Mouse (Mus musculus) lung, postnatal 14 days (tissue): ENCODE measurements around the gene Erfe.
A peak's percentile ranks its signal among the peaks of the same experiment; 100 is the strongest.

Experiments
- DNase-seq: peaks from one replicate; pipeline ENCODE4 v3.0.0; 2021

The Erfe gene

DNA sequence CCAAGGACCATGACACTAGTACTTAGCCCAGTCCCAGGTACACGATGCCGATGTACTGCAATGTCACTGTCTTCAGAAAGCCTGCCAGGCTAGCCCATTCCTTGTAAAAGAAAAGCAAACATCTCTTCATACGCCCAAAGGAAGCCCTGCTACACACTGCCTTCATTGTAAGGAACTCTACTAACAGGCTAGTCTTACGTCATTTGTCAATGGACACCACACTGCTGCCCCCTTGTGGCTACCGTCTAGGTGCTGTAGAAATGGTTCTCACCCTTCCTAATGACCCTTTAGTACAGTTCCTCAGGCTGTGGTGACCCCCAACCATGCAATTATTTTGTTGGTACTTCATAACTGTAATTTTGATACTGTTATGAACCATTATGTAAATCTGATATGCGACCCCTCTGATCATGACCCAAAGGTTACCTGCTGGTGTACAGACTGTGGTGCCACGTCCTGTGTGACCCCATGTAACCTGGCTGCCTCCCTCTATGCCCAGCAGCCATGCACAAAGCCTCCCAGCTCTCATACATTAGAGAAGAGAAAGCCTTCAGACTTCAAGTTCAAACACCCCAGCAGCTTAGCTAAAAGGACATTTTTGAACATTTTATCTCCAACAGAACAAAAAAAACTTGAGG lies 14.3 kb downstream of the Erfe start:
- DNase-seq: peak; percentile 86

GRCm38 (mm10) chr1:91381091-91381471 lies 14.9 kb downstream of the Erfe start:
- no peak for DNase-seq

DNA sequence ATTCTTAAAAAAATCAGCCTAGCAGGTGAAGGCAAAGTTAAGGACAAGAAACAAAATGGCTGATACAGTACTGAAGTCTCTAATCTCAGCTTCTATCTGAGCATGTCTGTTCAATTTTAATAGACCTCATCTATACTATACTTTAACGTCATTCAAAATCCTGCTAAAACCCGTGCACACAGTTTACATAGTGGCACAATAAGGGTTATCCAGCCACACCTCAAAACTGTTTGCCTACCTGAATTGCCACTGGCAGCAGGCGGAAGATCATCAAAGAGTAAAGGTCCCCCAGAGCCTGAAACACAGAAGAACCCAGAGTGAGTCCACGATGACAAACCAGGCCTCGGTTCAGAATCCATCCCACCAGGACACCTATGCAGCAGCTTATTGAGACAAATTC lies 24.1 kb downstream of the Erfe start:
- no peak for DNase-seq

DNA sequence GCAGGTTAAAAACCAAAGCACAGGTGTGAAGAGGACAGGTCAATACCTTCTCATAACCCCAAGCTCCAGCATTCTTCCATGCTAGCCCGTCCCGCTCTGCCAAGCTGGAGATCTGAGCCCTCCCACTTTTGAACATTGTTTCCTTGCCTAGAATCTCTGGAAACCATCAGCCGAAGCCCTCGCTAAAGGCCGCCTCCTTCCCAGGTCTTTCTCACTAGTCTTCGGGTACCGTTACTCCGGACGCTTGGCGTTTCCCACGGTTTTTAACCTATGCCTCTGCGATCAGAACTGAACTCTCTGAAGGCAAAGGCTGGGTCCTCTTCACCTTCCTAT lies 31.7 kb downstream of the Erfe start:
- peak; percentile 20 for DNase-seq

- peak; percentile 81 for DNase-seq
Observed at GRCm38 (mm10) chr1:91398260-91399062, 32.2 kb downstream of the Erfe start, which contains the start of gene Ilkap. TSS of gene Ilkap (minus strand) at chr1:91398815.

DNA sequence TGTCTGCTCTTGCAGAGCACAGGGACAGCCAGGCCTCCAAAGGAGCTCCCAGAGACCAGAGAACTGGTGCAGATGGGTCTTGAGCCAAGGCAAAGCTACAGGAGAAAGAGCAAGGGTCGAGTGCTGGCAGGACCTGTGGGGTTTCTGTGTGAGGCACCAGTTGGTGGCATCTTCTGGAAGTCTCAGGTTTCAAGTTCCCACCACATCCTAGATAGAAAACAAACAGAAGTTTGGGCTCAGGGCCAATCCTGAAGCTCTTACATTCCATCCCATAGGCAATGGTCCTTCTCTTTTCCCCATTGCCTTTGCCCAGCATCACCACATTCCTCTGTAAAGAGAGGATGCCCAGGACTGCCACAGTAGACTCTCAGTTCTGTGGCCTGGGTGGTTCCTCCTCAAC lies 38.7 kb downstream of the Erfe start:
- no peak for DNase-seq

DNA sequence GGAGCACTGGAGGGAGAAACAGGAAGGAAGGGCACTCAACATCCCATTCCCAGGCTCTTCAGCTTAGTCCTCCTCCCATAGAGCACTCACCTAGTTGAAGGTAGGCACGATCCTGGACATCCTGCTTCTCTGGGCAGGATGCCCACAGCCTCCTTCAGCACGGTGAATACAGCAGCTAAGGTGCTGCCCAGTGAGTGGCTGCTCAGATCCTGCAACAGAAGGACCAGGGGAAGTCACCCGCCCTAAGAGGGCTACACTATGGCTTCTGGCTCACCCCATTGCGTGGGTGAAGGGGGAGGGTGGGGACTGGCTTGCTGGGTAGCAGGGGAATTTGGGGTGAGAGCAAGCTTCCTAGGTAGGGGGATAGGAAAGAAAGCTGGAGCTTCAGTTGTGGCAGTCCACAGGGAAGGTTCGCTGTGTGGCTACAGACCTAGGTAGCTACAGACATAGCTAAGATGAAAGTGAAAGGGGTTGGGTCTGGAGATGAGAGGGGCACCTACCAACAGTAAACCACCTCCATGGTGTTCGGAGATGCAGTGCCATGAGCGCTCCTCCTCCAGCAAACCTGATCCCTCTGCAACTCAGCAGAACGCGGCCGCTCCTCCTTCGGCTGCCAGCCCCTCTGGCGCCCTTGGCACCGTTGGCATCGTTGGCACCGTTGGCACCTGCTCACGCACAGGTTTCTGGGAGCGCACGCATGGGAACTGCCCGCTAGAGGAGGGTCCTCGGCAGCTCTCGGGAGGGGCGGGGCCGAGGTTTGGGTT lies 39.4 kb downstream of the Erfe start:
- DNase-seq: no peak

GRCm38 (mm10) chr1:91407819-91408218 lies 41.6 kb downstream of the Erfe start:
- no peak for DNase-seq

- DNase-seq: no peak
Observed at GRCm38 (mm10) chr1:91411631-91412285, 45.5 kb downstream of the Erfe start.

- DNase-seq: peak; percentile 28
Observed at GRCm38 (mm10) chr1:91412286-91413029, 46.2 kb downstream of the Erfe start.

GRCm38 (mm10) chr1:91413030-91413506 lies 46.8 kb downstream of the Erfe start:
- DNase-seq: peak; percentile 95

- DNase-seq: no peak
Observed at GRCm38 (mm10) chr1:91413536-91413897, 47.3 kb downstream of the Erfe start.

GRCm38 (mm10) chr1:91413898-91414594 lies 47.8 kb downstream of the Erfe start, which contains the start of gene Hes6:
TSS of gene Hes6 (minus strand) at chr1:91414038.
- DNase-seq: peak; percentile 79

GRCm38 (mm10) chr1:91414903-91415302 lies 48.7 kb downstream of the Erfe start:
- DNase-seq: no peak

GRCm38 (mm10) chr1:91415311-91415710 lies 49.1 kb downstream of the Erfe start:
- no peak for DNase-seq

DNA sequence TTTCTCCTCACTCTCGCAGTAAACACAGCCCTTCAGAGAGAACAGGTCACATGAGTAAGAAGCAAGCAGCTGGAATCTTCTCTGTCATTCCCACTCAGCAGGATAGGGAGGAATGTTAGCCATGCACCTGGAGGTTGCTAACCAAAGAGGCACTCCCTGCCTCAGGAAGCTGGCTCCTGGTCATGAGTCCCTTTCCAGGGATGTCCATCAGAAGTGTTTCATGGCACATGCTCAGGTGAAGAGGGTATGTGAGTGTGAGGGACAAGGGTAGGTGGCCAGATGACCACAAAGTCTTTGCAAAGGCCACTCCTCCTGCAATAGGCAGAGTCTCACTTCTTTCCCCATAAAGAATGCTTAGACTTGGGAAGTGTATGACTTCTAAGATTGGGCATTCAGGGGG lies 51.8 kb downstream of the Erfe start:
- no peak for DNase-seq

DNA sequence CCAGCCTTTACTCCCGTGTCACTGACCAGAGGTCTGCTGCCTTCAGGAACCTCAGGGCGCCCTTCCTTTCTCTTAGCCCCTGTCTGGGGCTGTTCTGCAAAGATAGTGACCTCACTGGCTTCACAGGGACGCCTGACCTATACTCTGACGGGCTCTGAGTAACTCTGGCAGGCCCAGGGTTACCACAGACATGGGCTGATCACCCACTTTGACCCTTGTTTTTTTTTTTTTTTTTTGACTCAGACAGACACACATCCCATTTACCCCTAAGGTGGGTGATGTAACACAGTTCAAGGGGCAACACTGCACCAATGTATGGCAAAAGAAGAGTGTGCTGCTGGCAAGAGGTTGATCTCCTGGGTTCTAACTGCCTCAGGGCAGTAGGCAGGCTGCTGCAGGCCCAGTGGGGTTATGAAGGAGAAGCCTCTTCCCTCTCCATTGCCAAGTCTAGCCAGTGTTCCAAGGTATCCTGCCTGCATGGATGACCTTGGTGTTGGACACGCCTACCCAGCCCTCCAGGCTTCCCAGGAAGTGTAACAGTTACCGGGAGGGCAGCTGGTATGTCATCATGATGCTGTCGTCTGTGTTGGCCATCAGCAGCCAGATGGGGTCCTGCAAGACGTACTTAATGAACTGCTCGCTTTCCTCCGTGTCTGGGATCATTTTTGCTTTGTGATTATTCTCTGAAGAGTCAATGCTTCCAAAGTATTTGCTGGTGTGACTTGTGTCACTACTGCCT lies 53.8 kb downstream of the Erfe start:
- no peak for DNase-seq

DNA sequence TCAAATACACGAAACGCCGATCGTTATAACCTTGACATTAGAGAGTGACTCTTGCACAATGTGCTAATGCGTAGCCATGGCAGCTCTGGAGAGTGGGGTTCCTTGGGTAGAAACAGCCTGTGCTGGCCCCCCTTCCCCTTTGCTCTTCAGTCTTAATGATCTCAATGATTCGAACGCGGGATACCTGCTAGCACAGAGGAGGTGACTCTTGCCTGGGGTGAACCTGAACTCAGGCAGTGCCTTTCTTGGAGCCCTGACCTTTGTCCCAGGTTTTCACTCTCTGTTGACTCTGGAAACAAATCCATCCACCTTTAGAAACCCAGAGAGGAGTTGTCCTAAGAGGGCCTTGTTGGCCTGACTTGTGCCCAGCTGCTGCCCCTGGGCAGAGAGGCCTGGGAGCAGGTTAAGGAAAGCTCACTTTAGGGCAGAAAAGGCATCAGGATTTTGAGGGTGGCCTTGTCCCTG lies 54.4 kb downstream of the Erfe start:
- no peak for DNase-seq
